Mouse (Mus musculus) MEL (cell line): ENCODE data around the gene Gramd4. TPM values are rescaled to one million over a fixed set of nuclear protein-coding genes. Genes with fewer than 3 reads are reported as not detected.
"Not testable (repeated sequence)": the region's sequence is repeated elsewhere in the genome, so short reads cannot be mapped to it uniquely, and the experiment has no call there.

ENCODE experiments used
- DNase-seq: peaks from one replicate; pipeline ENCODE4 v3.0.0; 2011; ENCODE audit warnings: low read depth, low spot score
- H3K27ac ChIP-seq: 2 replicates; pipeline ENCODE4 v1.5.1; 2012; ENCODE audit warnings: low read depth, mild to moderate bottlenecking, control low read depth, low read length, moderate library complexity; ENCODE audit not compliant: control insufficient read depth
- H3K27me3 ChIP-seq, 2 experiments: fragments of 150-350 bp in 1 of 2; sonication (generic) in 1 of 2; 2 replicates each; pipeline ENCODE4 v1.6.1; 2012; ENCODE audit warnings: low read length in 2 of 2, mild to moderate bottlenecking in 2 of 2, improper control_type of control experiment in 1 of 2, moderate library complexity in 1 of 2; ENCODE audit not compliant: insufficient read depth in 2 of 2, control insufficient read depth in 1 of 2
- H3K36me3 ChIP-seq, 2 experiments: 2 replicates each; pipeline ENCODE4 v1.6.1; 2012 to 2014; ENCODE audit warnings: low read length in 2 of 2, improper control_type of control experiment in 1 of 2, inconsistent platforms in 1 of 2, mild to moderate bottlenecking in 1 of 2; ENCODE audit not compliant: insufficient read depth in 2 of 2, control insufficient read depth in 1 of 2
- H3K4me1 ChIP-seq, 2 experiments: fragments of 150-350 bp in 1 of 2; sonication (generic) in 1 of 2; 2 replicates each; pipeline ENCODE4 v1.6.1; 2012; ENCODE audit warnings: low read length in 2 of 2, improper control_type of control experiment in 1 of 2, mild to moderate bottlenecking in 1 of 2; ENCODE audit not compliant: insufficient read depth in 2 of 2, control insufficient read depth in 1 of 2
- H3K4me3 ChIP-seq, 2 experiments: fragments of 150-350 bp in 1 of 2; sonication (generic) in 1 of 2; 2 replicates each; pipeline ENCODE4 v1.5.1; 2012; ENCODE audit warnings: low read depth in 2 of 2, low read length in 2 of 2, mild to moderate bottlenecking in 2 of 2, moderate library complexity in 2 of 2, control low read depth in 1 of 2, improper control_type of control experiment in 1 of 2; ENCODE audit not compliant: control insufficient read depth in 1 of 2, insufficient read depth in 1 of 2
- H3K79me2 ChIP-seq: 2 replicates; pipeline ENCODE4 v1.6.1; 2012; ENCODE audit warnings: mild to moderate bottlenecking, low read length, moderate library complexity; ENCODE audit not compliant: control insufficient read depth, poor library complexity, insufficient read depth
- H3K9ac ChIP-seq: 2 replicates; pipeline ENCODE4 v1.6.1; 2012; ENCODE audit warnings: low read depth, mild to moderate bottlenecking, control low read depth, low read length, moderate library complexity; ENCODE audit not compliant: control insufficient read depth, poor library complexity, severe bottlenecking
- H3K9me3 ChIP-seq: fragments of 150-350 bp; sonication (generic); replicated peaks from 2 replicates; pipeline ENCODE4 v1.6.1; 2012; ENCODE audit warnings: mild to moderate bottlenecking, low read length, improper control_type of control experiment, moderate library complexity; ENCODE audit not compliant: insufficient read depth
- EP300 ChIP-seq, 2 experiments: IDR thresholded peaks; 2 replicates each; pipeline ENCODE4 v1.6.1; 2011; ENCODE audit warnings: improper control_type of control experiment in 2 of 2, low read length in 2 of 2, low read depth in 1 of 2, mild to moderate bottlenecking in 1 of 2
- ETS1 ChIP-seq: IDR thresholded peaks from 2 replicates; pipeline ENCODE4 v1.6.1; 2012; ENCODE audit warnings: low read depth, mild to moderate bottlenecking, inconsistent platforms, low read length, improper control_type of control experiment, moderate library complexity
- GABPA ChIP-seq: IDR thresholded peaks from 2 replicates; pipeline ENCODE4 v1.6.1; 2012; ENCODE audit warnings: low read depth, mild to moderate bottlenecking, inconsistent platforms, low read length, improper control_type of control experiment, moderate library complexity
- GATA1 ChIP-seq: IDR thresholded peaks from 2 replicates; pipeline ENCODE4 v1.6.1; 2011; ENCODE audit warnings: low read depth, low read length, improper control_type of control experiment
- JUND ChIP-seq: IDR thresholded peaks from 2 replicates; pipeline ENCODE4 v1.6.1; 2011; ENCODE audit warnings: low read depth, mild to moderate bottlenecking, improper control_type of control experiment, low read length
- MAX ChIP-seq: IDR thresholded peaks from 2 replicates; pipeline ENCODE4 v1.6.1; 2011; ENCODE audit warnings: low read length, improper control_type of control experiment
- MAZ ChIP-seq: IDR thresholded peaks from 2 replicates; pipeline ENCODE4 v1.6.1; 2012; ENCODE audit warnings: low read depth, mild to moderate bottlenecking, inconsistent platforms, low read length, improper control_type of control experiment
- MYC ChIP-seq: IDR thresholded peaks from 2 replicates; pipeline ENCODE4 v1.6.1; 2011; ENCODE audit warnings: low read depth, mild to moderate bottlenecking, low read length, improper control_type of control experiment, moderate library complexity
- RCOR1 ChIP-seq: IDR thresholded peaks from 2 replicates; pipeline ENCODE4 v1.6.1; 2012; ENCODE audit warnings: low read depth, mild to moderate bottlenecking, inconsistent platforms, low read length, improper control_type of control experiment
- SMC3 ChIP-seq: IDR thresholded peaks from 2 replicates; pipeline ENCODE4 v1.6.1; 2011; ENCODE audit warnings: low read depth, low read length, improper control_type of control experiment
- USF1 ChIP-seq: IDR thresholded peaks from 2 replicates; pipeline ENCODE4 v1.6.1; 2014; ENCODE audit warnings: low read depth, mild to moderate bottlenecking, inconsistent platforms, low read length, improper control_type of control experiment, moderate library complexity
- ZC3H11A ChIP-seq: IDR thresholded peaks from 2 replicates; pipeline ENCODE4 v1.6.1; 2012; ENCODE audit warnings: low read depth, mild to moderate bottlenecking, inconsistent platforms, low read length, improper control_type of control experiment
- polyA plus RNA-seq, 2 experiments: library from polyadenylated mRNA; stranded (reverse) in 1 of 2; unstranded in 1 of 2; fragments of >175 nt in 1 of 2; fragments of >200 nt in 1 of 2; gene quantifications; 2 replicates each; pipeline versions ENCODE4 v1.2.1 to v1.2.4; 2012; ENCODE audit warnings: low replicate concordance in 2 of 2, low read depth in 1 of 2; ENCODE audit not compliant: insufficient read length in 2 of 2, insufficient read depth in 1 of 2, missing spikeins in 1 of 2
- total RNA-seq: library from RNA; depleted of rRNA; stranded (reverse); fragments of 300-350 nt; gene quantifications from 2 replicates; pipeline ENCODE4 v1.2.3, GENCODE M21; 2012

The Gramd4 gene
- total and polyA plus RNA-seq, 3 experiments, result 35.2 to 43.1 (median 38.0) TPM

- no peaks in the 10 kb centered on the region for H3K4me1 ChIP-seq
- DNase-seq, result no peak
- TF ChIP-seq GATA1, result peak; percentile 23; the same call in 1 of the 2 replicates
- no peak for TF ChIP-seq ZC3H11A
- no peak for TF ChIP-seq USF1
- no peaks in the 10 kb centered on the region; the same call in 1 of the 2 replicates for H3K79me2 ChIP-seq
- no peaks in the 10 kb centered on the region for H3K9me3 ChIP-seq
- no peak overlapping the region for H3K27ac ChIP-seq
- no peak overlapping the region for H3K9ac ChIP-seq
- H3K36me3 ChIP-seq, result peaks cover 0 to 8% of the 10 kb centered on the region in 2 experiments; a peak in 2 of 4 replicates
- no peaks in the 10 kb centered on the region for H3K27me3 ChIP-seq
- H3K4me3 ChIP-seq, result no peak overlapping the region
Observed at GRCm38 (mm10) chr15:86095722-86096603, 38.5 kb downstream of the Gramd4 start.

- H3K27ac ChIP-seq, H3K4me1 ChIP-seq, H3K36me3 ChIP-seq, H3K9ac ChIP-seq, DNase-seq, H3K4me3 ChIP-seq, H3K27me3 ChIP-seq, H3K79me2 ChIP-seq, H3K9me3 ChIP-seq: not testable (repeated sequence)
Observed at GRCm38 (mm10) chr15:86096604-86097020, 39.1 kb downstream of the Gramd4 start.

GRCm38 (mm10) chr15:86097871-86098270 lies 40.4 kb downstream of the Gramd4 start:
- Histone ChIP-seq H3K27me3 (no peaks in the 10 kb centered on the region), H3K9ac (no peak overlapping the region), H3K4me3 (no peak overlapping the region), H3K36me3 (peaks cover 0 to 4% of the 10 kb centered on the region in 2 experiments; a peak in 2 of 4 replicates), H3K27ac (no peak overlapping the region), H3K79me2 (no peaks in the 10 kb centered on the region; the same call in 1 of the 2 replicates), H3K9me3 (no peaks in the 10 kb centered on the region), H3K4me1 (no peaks in the 10 kb centered on the region)
- no peak for TF ChIP-seq MAZ
- no peak for TF ChIP-seq MYC
- no peak for TF ChIP-seq EP300 (IDR thresholded peaks at IDR 0.05; ENCODE audit: low read depth in 1 of 2, low read length in 2 of 2)
- no peak for TF ChIP-seq SMC3
- no peak for TF ChIP-seq JUND
- TF ChIP-seq MAX, result no peak
- no peak for TF ChIP-seq ETS1
- TF ChIP-seq GABPA, result no peak
- TF ChIP-seq RCOR1, result no peak
- DNase-seq, result no peak
